Comparison of ENCODE assay signal across 18 mouse cellular contexts in genomic region chr10:82826516-82826915, GRCm38 (mm10). TPM values are rescaled to one million over a fixed set of nuclear protein-coding genes. Genes with fewer than 3 reads are reported as not detected.
A peak's percentile ranks its signal among the peaks of the same experiment; 100 is the strongest.
DNase-seq lines count a peak whose midpoint lies in the region; ATAC-seq and TF ChIP-seq lines count a peak whose summit lies in the region.
"Had no signal": no experiment of that assay in that cellular context is flagged by ENCODE, and none has a peak within 500 bp of the region (broad histone marks: within the 10 kb centered on the region; RNA-seq: fewer than 3 reads in every experiment).

No protein-coding gene starts in this region.

- peak; percentile 23 for DNase-seq in right cerebral cortex, adult 18-20 months
- no peak for DNase-seq in right cerebral cortex, postnatal 4 days
- DNase-seq in retina, embryonic 14.5 days (ENCODE audit: low spot score) = peak; percentile 31
- DNase-seq in lung, postnatal 14 days = no peak
- DNase-seq in urinary bladder, adult 2 months (ENCODE audit: low spot score) = no peak
- DNase-seq: cerebellum, adult 18-20 months; heart, postnatal 10 days; kidney, adult 18-20 months; kidney, postnatal 4 days; thymus, postnatal 36 days had no signal

- no peak overlapping the region for H3K27ac ChIP-seq in intestine, embryonic 15.5 days
- H3K27ac ChIP-seq in intestine, postnatal 0 days (ENCODE audit: low read depth, low read length) = no peak overlapping the region
- no peak overlapping the region for H3K27ac ChIP-seq in forebrain, embryonic 16.5 days (ENCODE audit: low read length)
- H3K27ac ChIP-seq: liver, embryonic 14.5 days; midbrain, embryonic 15.5 days had no signal

- no peak overlapping the region for H3K9ac ChIP-seq in intestine, embryonic 15.5 days
- H3K9ac ChIP-seq in intestine, postnatal 0 days (ENCODE audit: low read depth, low read length) = no peak overlapping the region
- H3K9ac ChIP-seq in forebrain, embryonic 16.5 days (replicated peaks; ENCODE audit: low read depth, low read length) = no peak overlapping the region
- H3K9ac ChIP-seq: liver, embryonic 14.5 days; midbrain, embryonic 15.5 days had no signal

- WGBS in intestine, embryonic 15.5 days = 37% methylated on average over 6 of the region's 6 CpGs
- 38% methylated on average over 6 of the region's 6 CpGs for WGBS in intestine, postnatal 0 days
- 31% methylated on average over 6 of the region's 6 CpGs for WGBS in forebrain, embryonic 16.5 days

- TF ChIP-seq CTCF in intestine, postnatal 0 days (IDR thresholded peaks at IDR 0.05; ENCODE audit: low read depth) = no peak

- ATAC-seq in intestine, embryonic 15.5 days = peak; percentile 34; the same call in 1 of the 2 replicates
- ATAC-seq in intestine, postnatal 0 days = no peak
- ATAC-seq in forebrain, embryonic 16.5 days = peak; percentile 94
- ATAC-seq: activated CD4-positive, CD25-positive, alpha-beta regulatory T cell, adult 4 months; CD4-positive, CD25-positive, alpha-beta regulatory T cell, adult 4 months; midbrain, embryonic 15.5 days had no signal

- no peaks in the 10 kb centered on the region for H3K36me3 ChIP-seq in intestine, embryonic 15.5 days
- no peaks in the 10 kb centered on the region for H3K36me3 ChIP-seq in intestine, postnatal 0 days (ENCODE audit: control insufficient read depth, insufficient read depth)
- H3K36me3 ChIP-seq in forebrain, embryonic 16.5 days (ENCODE audit: control insufficient read depth, insufficient read depth) = no peaks in the 10 kb centered on the region
- H3K36me3 ChIP-seq: midbrain, embryonic 15.5 days had no signal

- H3K9me3 ChIP-seq in intestine, embryonic 15.5 days = no peaks in the 10 kb centered on the region
- H3K9me3 ChIP-seq in intestine, postnatal 0 days (ENCODE audit: control insufficient read depth) = no peaks in the 10 kb centered on the region
- no peaks in the 10 kb centered on the region for H3K9me3 ChIP-seq in forebrain, embryonic 16.5 days (ENCODE audit: control insufficient read depth, low read length)
- H3K9me3 ChIP-seq: midbrain, embryonic 15.5 days had no signal

- no peaks in the 10 kb centered on the region for H3K27me3 ChIP-seq in intestine, embryonic 15.5 days (replicated peaks)
- H3K27me3 ChIP-seq in intestine, postnatal 0 days (replicated peaks; ENCODE audit: control insufficient read depth, insufficient read depth, low read length) = no peaks in the 10 kb centered on the region
- no peaks in the 10 kb centered on the region for H3K27me3 ChIP-seq in forebrain, embryonic 16.5 days (replicated peaks; ENCODE audit: control insufficient read depth, insufficient read depth, low read length)
- H3K27me3 ChIP-seq: midbrain, embryonic 15.5 days had no signal

- no peaks in the 10 kb centered on the region for H3K4me1 ChIP-seq in intestine, embryonic 15.5 days (replicated peaks)
- no peaks in the 10 kb centered on the region for H3K4me1 ChIP-seq in intestine, postnatal 0 days (replicated peaks; ENCODE audit: control insufficient read depth, insufficient read depth, low read length)
- H3K4me1 ChIP-seq in forebrain, embryonic 16.5 days (replicated peaks; ENCODE audit: control insufficient read depth, insufficient read depth, low read length) = peaks cover 13% of the 10 kb centered on the region
- H3K4me1 ChIP-seq: midbrain, embryonic 15.5 days had no signal

- H3K4me3 ChIP-seq in intestine, embryonic 15.5 days (replicated peaks) = no peak overlapping the region
- H3K4me3 ChIP-seq in intestine, postnatal 0 days (ENCODE audit: low read depth, low read length) = no peak overlapping the region
- no peak overlapping the region for H3K4me3 ChIP-seq in forebrain, embryonic 16.5 days (replicated peaks; ENCODE audit: low read length)
- H3K4me3 ChIP-seq: erythroblast, embryonic 14.5 days; midbrain, embryonic 15.5 days had no signal

- H3K4me2 ChIP-seq in intestine, embryonic 15.5 days (replicated peaks) = no peak overlapping the region
- H3K4me2 ChIP-seq in intestine, postnatal 0 days (replicated peaks; ENCODE audit: low read depth) = no peak overlapping the region
- H3K4me2 ChIP-seq in forebrain, embryonic 16.5 days (ENCODE audit: low read length) = peak overlapping the region; percentile 11; the same call in 1 of the 2 replicates
- H3K4me2 ChIP-seq: midbrain, embryonic 15.5 days had no signal

RNA-seq across cellular contexts. Expression of gene Txnrd1, which starts 7.2 kb away (rescaled TPM):
- polyA plus RNA-seq in intestine, embryonic 15.5 days (2015; fragmentation: Nextera tagmentation; extraction: Ambion mirVana) = 106 and 115 TPM in 2 replicates
- polyA plus RNA-seq in intestine, postnatal 0 days (2015; fragmentation: Nextera tagmentation; extraction: Ambion mirVana) = 65.7 and 67.7 TPM in 2 replicates
- polyA plus RNA-seq in forebrain, embryonic 16.5 days (2015; fragmentation: Nextera tagmentation; extraction: Ambion mirVana) = 157 and 179 TPM in 2 replicates
- polyA plus RNA-seq in urinary bladder, adult 2 months (2012; rRNA removed) = 53.3 and 59.4 TPM in 2 replicates

RNA-seq across cellular contexts. Expression of gene Eid3, which starts 39.9 kb away (rescaled TPM):
- polyA plus RNA-seq in intestine, embryonic 15.5 days (2015; fragmentation: Nextera tagmentation; extraction: Ambion mirVana) = 0.42 and 0.46 TPM in 2 replicates
- 0.17 and 0.38 TPM in 2 replicates for polyA plus RNA-seq in intestine, postnatal 0 days (2015; fragmentation: Nextera tagmentation; extraction: Ambion mirVana)
- polyA plus RNA-seq in forebrain, embryonic 16.5 days (2015; fragmentation: Nextera tagmentation; extraction: Ambion mirVana) = 0.37 TPM in 2 replicates
- polyA plus RNA-seq in urinary bladder, adult 2 months (2012; rRNA removed) = 0.22 and 0.77 TPM in 2 replicates

Comparison
In these comparisons a context has a peak if more than half of its experiments do, and no peak if none do; other contexts are left out.
1. DNase-seq: peak in right cerebral cortex, adult 18-20 months (single experiment) and retina, embryonic 14.5 days (single experiment); none in right cerebral cortex, postnatal 4 days (single experiment), lung, postnatal 14 days (single experiment) and urinary bladder, adult 2 months (single experiment).